In genomic region chr2:18917380-18917750, GRCm38 (mm10) we compare ENCODE assay signal across 15 mouse cellular contexts.
DNase-seq lines count a peak whose midpoint lies in the region; ATAC-seq lines count a peak whose summit lies in the region.
"Had no signal": no experiment of that assay in that cellular context is flagged by ENCODE, and none has a peak within 500 bp of the region (broad histone marks: within the 10 kb centered on the region; RNA-seq: fewer than 3 reads in every experiment).

No protein-coding gene starts in this region.

- peak; percentile 33 for DNase-seq in embryonic facial prominence, embryonic 14.5 days (ENCODE audit: low spot score)
- no peak for DNase-seq in embryonic facial prominence, embryonic 10.5 days (ENCODE audit: low spot score)
- peak; percentile 26 for DNase-seq in A20 (ENCODE audit: low read depth, low spot score)
- no peak for DNase-seq in urinary bladder, adult 18-20 months (ENCODE audit: low spot score in 2 of 2)
- DNase-seq in layer of hippocampus, postnatal 14 days (ENCODE audit: low spot score in 2 of 2), result no peak
- no peak for DNase-seq in cerebellum, postnatal 14 days
- DNase-seq: gastrocnemius, postnatal 10 days; kidney, postnatal 10 days; lung, postnatal 36 days had no signal

- H3K4me2 ChIP-seq in embryonic facial prominence, embryonic 14.5 days (ENCODE audit: low read depth, low read length), result no peak overlapping the region
- H3K4me2 ChIP-seq: forebrain, embryonic 15.5 days; heart, embryonic 13.5 days; limb, embryonic 12.5 days had no signal

- H3K9ac ChIP-seq in embryonic facial prominence, embryonic 14.5 days (ENCODE audit: low read depth, low read length), result no peak overlapping the region
- H3K9ac ChIP-seq: forebrain, embryonic 15.5 days; heart, embryonic 13.5 days; limb, embryonic 12.5 days had no signal

- H3K4me3 ChIP-seq in embryonic facial prominence, embryonic 14.5 days (ENCODE audit: low read depth, low read length), result no peak overlapping the region
- H3K4me3 ChIP-seq in embryonic facial prominence, embryonic 10.5 days, result no peak overlapping the region
- H3K4me3 ChIP-seq: forebrain, embryonic 15.5 days; heart, embryonic 13.5 days; limb, embryonic 12.5 days had no signal

- no peaks in the 10 kb centered on the region for H3K36me3 ChIP-seq in embryonic facial prominence, embryonic 14.5 days (ENCODE audit: control insufficient read depth, insufficient read depth, low read length)
- H3K36me3 ChIP-seq in embryonic facial prominence, embryonic 10.5 days (replicated peaks), result no peaks in the 10 kb centered on the region
- H3K36me3 ChIP-seq: forebrain, embryonic 15.5 days; heart, embryonic 13.5 days; limb, embryonic 12.5 days had no signal

- WGBS in embryonic facial prominence, embryonic 14.5 days, result 90% methylated on average over 1 of the region's 1 CpGs
- 87% methylated on average over 1 of the region's 1 CpGs for WGBS in embryonic facial prominence, embryonic 10.5 days

- no peaks in the 10 kb centered on the region for H3K27me3 ChIP-seq in embryonic facial prominence, embryonic 14.5 days (replicated peaks; ENCODE audit: control insufficient read depth, insufficient read depth, low read length)
- H3K27me3 ChIP-seq in embryonic facial prominence, embryonic 10.5 days (replicated peaks; ENCODE audit: low read depth, poor library complexity, severe bottlenecking), result no peaks in the 10 kb centered on the region
- H3K27me3 ChIP-seq: forebrain, embryonic 15.5 days; heart, embryonic 13.5 days; limb, embryonic 12.5 days had no signal

- ATAC-seq in embryonic facial prominence, embryonic 14.5 days (ENCODE audit: low read depth), result peak; percentile 14; the same call in 1 of the 2 replicates
- ATAC-seq in activated CD4-positive, CD25-positive, alpha-beta regulatory T cell, adult 4 months, result peak; percentile 54
- ATAC-seq in megakaryocyte, adult 5-6 weeks (ENCODE audit: poor library complexity, severe bottlenecking), result peak; percentile 47
- ATAC-seq: forebrain, embryonic 15.5 days; hindbrain, embryonic 16.5 days had no signal

- no peaks in the 10 kb centered on the region for H3K9me3 ChIP-seq in embryonic facial prominence, embryonic 14.5 days (ENCODE audit: control insufficient read depth, low read length)
- H3K9me3 ChIP-seq in embryonic facial prominence, embryonic 10.5 days, result no peaks in the 10 kb centered on the region
- H3K9me3 ChIP-seq: forebrain, embryonic 15.5 days; heart, embryonic 13.5 days; limb, embryonic 12.5 days had no signal

- no peak overlapping the region for H3K27ac ChIP-seq in embryonic facial prominence, embryonic 14.5 days (replicated peaks; ENCODE audit: low read depth, low read length)
- no peak overlapping the region for H3K27ac ChIP-seq in embryonic facial prominence, embryonic 10.5 days (replicated peaks)
- H3K27ac ChIP-seq: forebrain, embryonic 15.5 days; heart, embryonic 13.5 days; limb, embryonic 12.5 days had no signal

- peaks cover 32% of the 10 kb centered on the region for H3K4me1 ChIP-seq in embryonic facial prominence, embryonic 14.5 days (ENCODE audit: control insufficient read depth, insufficient read depth, low read length)
- peaks cover 62% of the 10 kb centered on the region for H3K4me1 ChIP-seq in embryonic facial prominence, embryonic 10.5 days

Comparison
In these comparisons a context has a peak if more than half of its experiments do, and no peak if none do; other contexts are left out.
1. DNase-seq: peak in embryonic facial prominence, embryonic 14.5 days (single experiment) and A20 (single experiment); none in embryonic facial prominence, embryonic 10.5 days (single experiment), urinary bladder, adult 18-20 months (0 of 2), layer of hippocampus, postnatal 14 days (0 of 2) and cerebellum, postnatal 14 days (0 of 2).
2. Peak in every context shown above with its lines, with median percentiles within 50 percentile points of each other: ATAC-seq.